Mouse (Mus musculus): ENCODE measurements at regions not wholly inside any gene's neighbourhood (a gene's known extent, or its start where the extent isn't known, plus 50 kb on each side); places are given as distances from the start of the nearest gene placed in this dataset.

DNA sequence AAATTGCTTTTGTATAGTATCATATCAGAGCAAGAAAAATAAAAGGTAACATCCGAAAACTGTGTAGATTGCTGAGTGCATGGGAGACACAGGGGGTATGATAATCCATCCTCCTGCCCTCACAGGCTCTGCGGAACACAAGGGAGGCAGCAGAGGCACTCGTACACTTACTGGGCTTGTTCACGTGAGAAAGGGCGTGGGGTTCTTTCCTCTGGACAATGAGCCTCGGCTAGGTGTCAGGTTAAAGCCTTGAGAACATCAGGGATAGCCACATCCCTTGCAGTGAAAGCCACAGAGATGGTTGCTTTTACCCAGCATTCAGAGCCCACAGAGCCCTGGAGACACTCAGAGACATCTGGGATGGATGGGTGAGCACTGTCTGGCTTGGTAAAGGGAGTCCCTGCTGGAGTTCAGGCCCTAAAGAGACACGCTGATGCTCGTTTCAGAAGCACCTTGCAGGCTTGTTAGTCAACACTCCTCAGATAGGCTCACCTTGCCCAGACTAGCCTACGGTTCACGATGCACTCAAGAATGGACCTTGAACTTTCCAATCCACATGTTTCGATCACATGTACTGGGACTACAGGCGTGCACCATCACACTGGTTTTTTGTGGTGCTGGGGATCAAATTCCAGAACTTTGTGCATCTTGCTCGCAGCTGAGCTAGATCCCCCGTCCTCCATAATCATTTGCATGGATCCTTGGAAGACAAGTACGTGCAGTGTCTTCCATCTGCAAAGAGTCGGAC is 83.5 kb upstream of the Spin1 start:
- no peak for DNase-seq (ENCODE audit: low spot score in 2 of 2)

- no peak for DNase-seq (ENCODE audit: low spot score in 2 of 2)
Observed at GRCm38 (mm10) chr13:51017727-51018321, 82.9 kb upstream of the Spin1 start.

DNA sequence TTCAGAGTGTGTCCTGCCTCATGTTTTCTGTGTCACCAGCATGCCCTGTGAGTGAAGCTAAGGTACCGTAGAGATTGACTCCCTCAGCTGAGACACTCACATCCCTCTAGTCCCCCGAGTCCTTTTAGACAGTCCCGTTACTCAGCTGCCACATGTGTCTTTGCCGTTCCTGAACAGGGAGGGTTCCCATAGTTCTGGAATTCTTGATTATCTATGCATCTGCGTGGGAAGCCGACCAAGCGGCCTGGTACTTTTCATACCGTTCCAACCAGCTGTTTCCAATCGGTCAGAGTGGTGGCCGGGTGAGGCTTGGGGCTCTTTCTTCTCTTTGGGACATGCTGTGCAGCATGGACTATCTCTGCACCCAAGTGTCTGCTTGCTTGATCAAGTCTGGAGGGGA is 82.3 kb upstream of the Spin1 start:
- DNase-seq (ENCODE audit: low spot score in 2 of 2): no peak

DNA sequence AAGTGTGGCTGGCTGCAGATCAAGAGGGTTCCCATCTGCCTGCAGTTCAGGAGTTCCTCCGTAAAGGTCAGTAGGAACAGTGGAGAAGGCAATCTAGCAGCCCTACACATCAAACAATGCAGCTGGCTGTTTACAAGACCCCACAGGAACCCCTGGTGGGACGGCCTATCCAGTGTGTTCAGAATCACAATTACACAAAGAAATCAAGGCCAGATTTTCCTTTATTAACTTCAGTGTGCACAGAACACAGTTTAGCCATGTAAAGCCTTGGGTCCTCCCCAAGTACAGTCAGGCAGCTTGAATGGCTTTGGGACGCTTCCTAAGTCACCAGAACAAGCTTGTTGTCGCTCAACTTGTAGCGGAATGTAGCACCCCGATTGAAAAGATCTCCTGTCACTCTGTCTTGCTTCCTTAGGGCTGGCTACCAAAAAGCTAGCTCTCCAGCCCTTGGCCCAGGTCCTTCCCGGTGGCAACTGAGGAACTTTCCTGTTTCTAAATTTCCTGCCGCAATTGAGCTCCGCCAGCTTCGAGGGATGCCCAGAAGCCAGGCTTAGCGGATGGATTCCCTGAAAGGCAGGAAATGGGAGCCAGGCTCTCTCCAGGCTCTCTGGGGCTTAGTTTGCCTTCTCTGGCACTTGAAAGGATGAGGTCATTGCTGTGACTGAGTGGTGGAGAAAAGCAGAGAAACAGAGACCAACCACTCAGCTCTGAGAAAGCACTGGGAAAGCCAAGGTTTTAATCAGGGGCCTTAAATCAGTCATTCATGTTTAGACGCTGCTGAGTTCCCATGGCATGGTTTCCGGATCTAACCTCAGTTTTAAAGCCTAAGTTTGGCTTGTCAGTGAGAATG is 78.1 kb upstream of the Spin1 start:
- DNase-seq (ENCODE audit: low spot score in 2 of 2): peak in 1 of 2 experiments; percentile 17

GRCm38 (mm10) chr13:51023271-51023670 is 77.4 kb upstream of the Spin1 start:
- no peak for DNase-seq (ENCODE audit: low spot score in 2 of 2)

- no peak for DNase-seq (ENCODE audit: low spot score in 2 of 2)
Observed at GRCm38 (mm10) chr13:51026311-51026918, 74.3 kb upstream of the Spin1 start.

DNA sequence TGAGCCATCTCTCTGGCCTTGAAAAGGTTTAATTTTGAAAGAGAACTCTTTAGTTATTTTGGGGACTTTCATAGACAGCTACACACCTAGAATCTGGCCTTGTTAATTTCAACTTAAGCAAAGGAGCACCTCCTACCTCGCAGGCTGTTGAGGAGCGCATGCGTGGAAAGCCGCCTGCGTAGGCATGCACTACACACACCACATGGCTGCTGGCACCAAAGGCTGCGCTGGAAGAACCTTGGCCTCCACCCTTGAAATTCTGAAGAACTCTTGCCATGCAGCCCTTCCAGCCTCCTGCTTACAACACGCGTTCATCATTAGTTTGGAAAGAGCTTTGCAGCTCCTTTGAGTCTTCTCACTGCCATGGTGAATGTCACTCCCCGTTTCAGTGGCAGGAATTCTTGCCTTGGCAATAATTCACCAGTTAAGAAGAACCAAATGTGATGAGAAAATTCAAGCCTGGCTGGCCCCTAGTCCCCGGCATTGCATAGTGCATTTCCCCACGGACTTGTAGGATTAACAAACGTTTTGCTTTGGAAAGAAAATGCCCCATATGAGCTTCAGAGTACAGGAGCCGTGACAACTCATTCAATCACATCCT is 62.7 kb upstream of the Spin1 start:
- no peak for DNase-seq (ENCODE audit: low spot score in 2 of 2)

DNA sequence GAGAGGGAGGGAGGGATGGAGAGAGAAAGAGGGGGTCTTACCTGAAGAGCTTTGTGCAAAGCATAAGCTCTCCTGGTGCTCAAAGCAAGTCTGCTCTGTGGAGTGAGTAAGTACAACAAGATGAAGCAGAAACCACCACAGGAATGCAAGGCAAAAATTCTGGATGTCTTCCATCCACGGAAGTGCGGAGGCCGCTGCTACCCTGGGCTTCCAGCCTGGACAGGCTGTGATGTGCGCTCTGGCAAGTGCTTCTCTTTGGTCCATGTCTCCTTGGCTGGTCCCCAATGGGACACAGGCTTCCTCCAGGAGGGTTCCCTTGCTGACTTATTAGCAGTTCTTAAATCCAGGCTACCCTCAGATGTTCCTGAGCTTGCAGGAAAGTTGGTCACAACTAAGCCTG is 61.7 kb upstream of the Spin1 start:
- DNase-seq (ENCODE audit: low spot score in 2 of 2): no peak

GRCm38 (mm10) chr13:51041121-51041520 is 59.6 kb upstream of the Spin1 start:
- DNase-seq (ENCODE audit: low spot score in 2 of 2): no peak

GRCm38 (mm10) chr13:51042881-51043402 is 57.7 kb upstream of the Spin1 start:
- no peak for DNase-seq (ENCODE audit: low spot score in 2 of 2)

Measured in frontal cortex, postnatal 10 days (tissue).